Mouse (Mus musculus): ENCODE measurements around the gene Rpl36. TPM values are rescaled to one million over a fixed set of nuclear protein-coding genes. Genes with fewer than 3 reads are reported as not detected.
A peak's percentile ranks its signal among the peaks of the same experiment; 100 is the strongest.

Rpl36 gene
- polyA plus RNA-seq, 1 experiment from 2014 or later = 1,436 TPM

GRCm38 (mm10) chr17:56572939-56573338, 40.3 kb upstream of the Rpl36 start:
- 88% methylated on average over 3 of the region's 3 CpGs for WGBS (ENCODE audit: insufficient replicate concordance)
- Histone ChIP-seq H3K4me1 (ENCODE audit: insufficient read depth) (0 out of 2 replicates have a peak, but pooled peaks cover 3% of the 10 kb centered on the region), H3K27ac (ENCODE audit: low read depth) (no peak overlapping the region), H3K4me2 (ENCODE audit: low read depth, low read length) (no peak overlapping the region), H3K27me3 (ENCODE audit: insufficient read depth, low read length) (no peaks in the 10 kb centered on the region), H3K4me3 (ENCODE audit: low read depth, low read length) (no peak overlapping the region), H3K9me3 (ENCODE audit: low read length) (no peaks in the 10 kb centered on the region), H3K36me3 (replicated peaks; ENCODE audit: insufficient read depth, low read length) (peaks cover 89% of the 10 kb centered on the region), H3K9ac (replicated peaks) (no peak overlapping the region)
- peak; percentile 33; the same call in 1 of the 2 replicates for ATAC-seq
- no peak for DNase-seq
- no peak for TF ChIP-seq EP300 (IDR thresholded peaks at IDR 0.05; ENCODE audit: low read depth)
- TF ChIP-seq CTCF (IDR thresholded peaks at IDR 0.05; ENCODE audit: low read depth) = no peak

- Histone ChIP-seq H3K27ac (ENCODE audit: low read depth) (peak overlapping the region; percentile 99), H3K4me1 (ENCODE audit: insufficient read depth) (peaks cover 32% of the 10 kb centered on the region), H3K36me3 (replicated peaks; ENCODE audit: insufficient read depth, low read length) (peaks cover 65% of the 10 kb centered on the region), H3K9ac (replicated peaks) (peak overlapping the region; percentile 97), H3K27me3 (ENCODE audit: insufficient read depth, low read length) (no peaks in the 10 kb centered on the region), H3K4me3 (ENCODE audit: low read depth, low read length) (peak overlapping the region; percentile 84), H3K9me3 (ENCODE audit: low read length) (no peaks in the 10 kb centered on the region), H3K4me2 (ENCODE audit: low read depth, low read length) (peak overlapping the region; percentile 89)
- ATAC-seq (no peak), DNase-seq (no peak)
- 59% methylated on average over 1 of the region's 1 CpGs for WGBS (ENCODE audit: insufficient replicate concordance)
- TF ChIP-seq CTCF (IDR thresholded peaks at IDR 0.05; ENCODE audit: low read depth) (no peak), EP300 (IDR thresholded peaks at IDR 0.05; ENCODE audit: low read depth) (no peak)
These were observed 30.1 kb upstream of the Rpl36 start for GRCm38 (mm10) chr17:56583071-56583470.

GRCm38 (mm10) chr17:56583611-56584256, 29.5 kb upstream of the Rpl36 start:
- no peak for TF ChIP-seq EP300 (IDR thresholded peaks at IDR 0.05; ENCODE audit: low read depth)
- no peak for TF ChIP-seq CTCF (IDR thresholded peaks at IDR 0.05; ENCODE audit: low read depth)
- Histone ChIP-seq H3K9ac (replicated peaks) (peak overlapping the region; percentile 97), H3K9me3 (ENCODE audit: low read length) (no peaks in the 10 kb centered on the region), H3K4me1 (ENCODE audit: insufficient read depth) (peaks cover 32% of the 10 kb centered on the region), H3K27ac (ENCODE audit: low read depth) (peak overlapping the region; percentile 99), H3K27me3 (ENCODE audit: insufficient read depth, low read length) (no peaks in the 10 kb centered on the region), H3K4me2 (ENCODE audit: low read depth, low read length) (peak overlapping the region; percentile 89), H3K36me3 (replicated peaks; ENCODE audit: insufficient read depth, low read length) (peaks cover 65% of the 10 kb centered on the region), H3K4me3 (ENCODE audit: low read depth, low read length) (peak overlapping the region; percentile 84)
- peak; percentile 27 for ATAC-seq
- DNase-seq = no peak
- WGBS (ENCODE audit: insufficient replicate concordance) = under 1% methylated on average over 33 of the region's 33 CpGs

- 1% methylated on average over 94 of the region's 101 CpGs for WGBS (ENCODE audit: insufficient replicate concordance)
- no peaks in the 10 kb centered on the region for H3K9me3 ChIP-seq (ENCODE audit: low read length)
- DNase-seq (peak; percentile 98), ATAC-seq (peak; percentile 92)
- TF ChIP-seq CTCF (IDR thresholded peaks at IDR 0.05; ENCODE audit: low read depth) (peak; percentile 19; the same call in 1 of the 2 replicates), EP300 (IDR thresholded peaks at IDR 0.05; ENCODE audit: low read depth) (no peak)
- no peaks in the 10 kb centered on the region for H3K27me3 ChIP-seq (ENCODE audit: insufficient read depth, low read length)
- H3K4me2 ChIP-seq (ENCODE audit: low read depth, low read length) = peak within 1 kb of the TSS; percentile 89
- peak within 1 kb of the TSS; percentile 97 for H3K9ac ChIP-seq (replicated peaks)
- H3K4me1 ChIP-seq (ENCODE audit: insufficient read depth) = peaks cover 32% of the 10 kb centered on the region
- peaks cover 65% of the 10 kb centered on the region for H3K36me3 ChIP-seq (replicated peaks; ENCODE audit: insufficient read depth, low read length)
- peak within 1 kb of the TSS; percentile 99 for H3K27ac ChIP-seq (ENCODE audit: low read depth)
- peak within 1 kb of the TSS; percentile 84 for H3K4me3 ChIP-seq (ENCODE audit: low read depth, low read length)
These were observed 28.7 kb upstream of the Rpl36 start, which contains the start of the genes Safb2 and Safb for GRCm38 (mm10) chr17:56584257-56585130. Gene Safb2 (minus strand): TSS chr17:56584585. Gene Safb (plus strand): TSS chr17:56584825.

- DNase-seq (peak; percentile 73), ATAC-seq (peak; percentile 6)
- WGBS (ENCODE audit: insufficient replicate concordance) = under 1% methylated on average over 61 of the region's 61 CpGs
- TF ChIP-seq EP300 (IDR thresholded peaks at IDR 0.05; ENCODE audit: low read depth) = no peak
- TF ChIP-seq CTCF (IDR thresholded peaks at IDR 0.05; ENCODE audit: low read depth) = no peak
- H3K27me3 ChIP-seq (ENCODE audit: insufficient read depth, low read length) = no peaks in the 10 kb centered on the region
- H3K4me1 ChIP-seq (ENCODE audit: insufficient read depth) = peaks cover 32% of the 10 kb centered on the region
- peak overlapping the region; percentile 94 for H3K9ac ChIP-seq (replicated peaks)
- H3K4me2 ChIP-seq (ENCODE audit: low read depth, low read length) = peak overlapping the region; percentile 75
- H3K27ac ChIP-seq (ENCODE audit: low read depth) = peak overlapping the region; percentile 99
- no peaks in the 10 kb centered on the region for H3K9me3 ChIP-seq (ENCODE audit: low read length)
- H3K4me3 ChIP-seq (ENCODE audit: low read depth, low read length) = peak overlapping the region; percentile 84
- peaks cover 63% of the 10 kb centered on the region for H3K36me3 ChIP-seq (replicated peaks; ENCODE audit: insufficient read depth, low read length)
These were observed 27.9 kb upstream of the Rpl36 start for GRCm38 (mm10) chr17:56585171-56585821.

Data from liver, postnatal 0 days (tissue).